In genomic region chr2:146499111-146499510, GRCm38 (mm10) we compare ENCODE assay signal across 18 mouse cellular contexts.
"Had no signal": no experiment of that assay in that cellular context is flagged by ENCODE, and none has a peak within 500 bp of the region (broad histone marks: within the 10 kb centered on the region; RNA-seq: fewer than 3 reads in every experiment).

No protein-coding gene starts in this region.

- H3K4me3 ChIP-seq: intestine, embryonic 15.5 days; left cerebral cortex, adult 2 months; limb, embryonic 12.5 days; liver, embryonic 13.5 days; megakaryocyte, embryonic 14.5 days; midbrain, embryonic 12.5 days; neural tube, embryonic 13.5 days; stomach, embryonic 15.5 days had no signal

- H3K4me2 ChIP-seq: intestine, embryonic 15.5 days; limb, embryonic 12.5 days; lung, embryonic 14.5 days; midbrain, embryonic 12.5 days; neural tube, embryonic 13.5 days; stomach, embryonic 15.5 days had no signal

- H3K9me3 ChIP-seq: intestine, embryonic 15.5 days; limb, embryonic 12.5 days; liver, embryonic 13.5 days; megakaryocyte, embryonic 14.5 days; midbrain, embryonic 12.5 days; neural tube, embryonic 13.5 days; stomach, embryonic 15.5 days had no signal

- H3K27me3 ChIP-seq: intestine, embryonic 15.5 days; limb, embryonic 12.5 days; liver, embryonic 13.5 days; megakaryocyte, embryonic 14.5 days; midbrain, embryonic 12.5 days; neural tube, embryonic 13.5 days; stomach, embryonic 15.5 days had no signal

- H3K36me3 ChIP-seq: intestine, embryonic 15.5 days; limb, embryonic 12.5 days; liver, embryonic 13.5 days; midbrain, embryonic 12.5 days; neural tube, embryonic 13.5 days; stomach, embryonic 15.5 days had no signal

- ATAC-seq: midbrain, embryonic 16.5 days had no signal

- H3K9ac ChIP-seq: intestine, embryonic 15.5 days; limb, embryonic 12.5 days; liver, embryonic 13.5 days; lung, embryonic 14.5 days; midbrain, embryonic 12.5 days; neural tube, embryonic 13.5 days; stomach, embryonic 15.5 days had no signal

- H3K27ac ChIP-seq: intestine, embryonic 15.5 days; left cerebral cortex, adult 2 months; limb, embryonic 12.5 days; midbrain, embryonic 12.5 days; neural tube, embryonic 13.5 days; stomach, embryonic 15.5 days had no signal

- DNase-seq: kidney, adult 18-20 months; kidney, postnatal 10 days; kidney, postnatal 4 days; liver, embryonic 13.5 days; lung, embryonic 14.5 days; lung, postnatal 10 days; lung, postnatal 4 days; retina, postnatal 1 day; right cerebral cortex, postnatal 4 days; thymus, postnatal 36 days had no signal
